Mouse (Mus musculus) CD4-positive, CD25-positive, alpha-beta regulatory T cell, adult 9 weeks (primary cell): ENCODE results near the gene Tspyl1. TPM values are rescaled to one million over a fixed set of nuclear protein-coding genes. Genes with fewer than 3 reads are reported as not detected.

Experiments used
- polyA plus RNA-seq: library from polyadenylated mRNA; unstranded; fragments of 100-300 nt; shearing (Covaris generic); gene quantifications from one replicate; pipeline ENCODE4 v1.2.1, GENCODE M21; 2017

Tspyl1 gene
- 57.3 TPM for polyA plus RNA-seq

GRCm38 (mm10) chr10:34281962-34282388, at the start of gene Tspyl1:
Gene Tspyl1 (plus strand): TSS chr10:34282190.

GRCm38 (mm10) chr10:34297299-34297979, 15.4 kb downstream of the Tspyl1 start, which contains the start of gene Tspyl4:
Gene Tspyl4 (plus strand): TSS chr10:34297442.

Other genes starting within 250 kb of the Tspyl1 start
- gene Trappc3l, start 244.6 kb upstream of the Tspyl1 start, polyA plus RNA-seq = not detected
- gene Calhm4, start 237.9 kb upstream of the Tspyl1 start, polyA plus RNA-seq = not detected
- not detected for gene Calhm5, start 185.7 kb upstream of the Tspyl1 start, polyA plus RNA-seq
- 15.9 TPM for gene Calhm6, start 154.2 kb upstream of the Tspyl1 start, polyA plus RNA-seq
- gene Dse, start 74.5 kb upstream of the Tspyl1 start, polyA plus RNA-seq = 4.7 TPM
- 17.2 TPM for gene Tspyl4, start 15.3 kb downstream of the Tspyl1 start, polyA plus RNA-seq
- gene Col10a1, start 107.8 kb downstream of the Tspyl1 start, polyA plus RNA-seq = 0.46 TPM
- 87.3 TPM for gene Nt5dc1, start 136.4 kb downstream of the Tspyl1 start, polyA plus RNA-seq
- gene Frk, start 201.2 kb downstream of the Tspyl1 start, polyA plus RNA-seq = not detected